Mouse (Mus musculus) CH12.LX (cell line): ENCODE measurements around the gene Aggf1.

ENCODE experiments used
- CTCF ChIP-seq, 2 experiments: IDR thresholded peaks in 1 of 2; conservative IDR thresholded peaks in 1 of 2; 2 replicates each; pipeline ENCODE4 v1.5.1; 2011 to 2012; ENCODE audit warnings: low read depth in 2 of 2, low read length in 2 of 2, improper control_type of control experiment in 1 of 2, inconsistent platforms in 1 of 2, mild to moderate bottlenecking in 1 of 2, moderate library complexity in 1 of 2
- ELF1 ChIP-seq: IDR thresholded peaks from 2 replicates; pipeline ENCODE4 v1.6.1; 2014; ENCODE audit warnings: low read depth, mild to moderate bottlenecking, inconsistent platforms, low read length, improper control_type of control experiment
- MAX ChIP-seq: IDR thresholded peaks from 2 replicates; pipeline ENCODE4 v1.6.1; 2011; ENCODE audit warnings: low read length, improper control_type of control experiment
- POLR2A ChIP-seq: IDR thresholded peaks from 2 replicates; pipeline ENCODE4 v1.6.1; 2011; ENCODE audit warnings: low read depth, mild to moderate bottlenecking, improper control_type of control experiment, low read length
- SMC3 ChIP-seq: IDR thresholded peaks from 2 replicates; pipeline ENCODE4 v1.6.1; 2011; ENCODE audit warnings: low read depth, low read length, improper control_type of control experiment

GRCm38 (mm10) chr13:95345869-95346268, 29.3 kb downstream of the Aggf1 start:
- TF ChIP-seq POLR2A (no peak), CTCF (conservative IDR thresholded peaks at IDR 0.05 in 1 of 2, IDR thresholded peaks at IDR 0.05 in 1 of 2; ENCODE audit: low read depth in 2 of 2, low read length in 2 of 2) (no peak), MAX (no peak), SMC3 (no peak), ELF1 (no peak)
